Mouse (Mus musculus) liver, postnatal 0 days (tissue): ENCODE results near the gene Med8. TPM values are rescaled to one million over a fixed set of nuclear protein-coding genes. Genes with fewer than 3 reads are reported as not detected.

Experiments used
- ATAC-seq: fragments of 200-750 bp; cut with Nextera tagmentation; 2 replicates; pipeline ENCODE4 v1.8.0; 2017; ENCODE audit warnings: mild to moderate bottlenecking, moderate library complexity
- DNase-seq: peaks from one replicate; pipeline ENCODE4 v3.0.0-alpha.2; 2016
- H3K27ac ChIP-seq: fragments of 300-500 bp; sonication (generic); 2 replicates; pipeline ENCODE4 v1.5.1; 2014; ENCODE audit warnings: antibody characterized with exemption, moderate library complexity, mild to moderate bottlenecking, low read depth
- H3K27me3 ChIP-seq: fragments of 300-500 bp; sonication (generic); 2 replicates; pipeline ENCODE4 v1.6.1; 2014; ENCODE audit warnings: low read length, control low read depth, mixed read lengths; ENCODE audit not compliant: insufficient read depth
- H3K36me3 ChIP-seq: fragments of 300-500 bp; sonication (generic); replicated peaks from 2 replicates; pipeline ENCODE4 v1.6.1; 2014; ENCODE audit warnings: mild to moderate bottlenecking, control low read depth, low read length, moderate library complexity, mixed read lengths; ENCODE audit not compliant: insufficient read depth
- H3K4me1 ChIP-seq: fragments of 300-500 bp; sonication (generic); 2 replicates; pipeline ENCODE4 v1.6.1; 2014; ENCODE audit warnings: antibody characterized with exemption, mild to moderate bottlenecking, control low read depth; ENCODE audit not compliant: insufficient read depth
- H3K4me2 ChIP-seq: fragments of 300-500 bp; sonication (generic); 2 replicates; pipeline ENCODE4 v1.6.1; 2014; ENCODE audit warnings: low read depth, mild to moderate bottlenecking, low read length, moderate library complexity, mixed read lengths
- H3K4me3 ChIP-seq: fragments of 300-500 bp; sonication (generic); 2 replicates; pipeline ENCODE4 v1.5.1; 2014; ENCODE audit warnings: low read depth, low read length
- H3K9ac ChIP-seq: fragments of 300-500 bp; sonication (generic); replicated peaks from 2 replicates; pipeline ENCODE4 v1.6.1; 2014; ENCODE audit warnings: mild to moderate bottlenecking, moderate library complexity
- H3K9me3 ChIP-seq: fragments of 300-500 bp; sonication (generic); 2 replicates; pipeline ENCODE4 v1.6.1; 2016; ENCODE audit warnings: mild to moderate bottlenecking, control low read depth, low read length, mixed read lengths
- CTCF ChIP-seq: sonication (generic); IDR thresholded peaks from 2 replicates; pipeline ENCODE4 v1.5.1; 2016; ENCODE audit warnings: antibody characterized with exemption, low read depth
- EP300 ChIP-seq: IDR thresholded peaks from 2 replicates; pipeline ENCODE4 v1.6.1; 2016; ENCODE audit warnings: antibody characterized with exemption, low read depth, mild to moderate bottlenecking
- WGBS: fragments of 180-500 bp; shearing (Covaris S2); extraction: QIAGEN DNeasy Blood & Tissue Kit; methylation state at CpG from one replicate; pipeline ENCODE4 v1.1.7; 2014; ENCODE audit not compliant: insufficient replicate concordance; 5-methylcytosine and 5-hydroxymethylcytosine counted together
- polyA plus RNA-seq: library from polyadenylated mRNA; unstranded; fragments of >200 nt; fragmentation: Nextera tagmentation; extraction: Ambion mirVana; gene quantifications from 2 replicates; pipeline ENCODE4 v1.2.1, GENCODE M21; 2015

The Med8 gene
- polyA plus RNA-seq, 1 experiment from 2014 or later = 59.7 TPM

- peaks cover 2% of the 10 kb centered on the region; the same call in 1 of the 2 replicates for H3K4me1 ChIP-seq
- ATAC-seq (no peak), DNase-seq (no peak)
- 90% methylated on average over 12 of the region's 12 CpGs for WGBS
- no peaks in the 10 kb centered on the region for H3K27me3 ChIP-seq
- H3K27ac ChIP-seq = no peak overlapping the region
- peaks cover 50% of the 10 kb centered on the region for H3K36me3 ChIP-seq
- H3K9me3 ChIP-seq = no peaks in the 10 kb centered on the region
- no peak overlapping the region for H3K9ac ChIP-seq
- H3K4me3 ChIP-seq = no peak overlapping the region
- no peak for TF ChIP-seq CTCF
- no peak overlapping the region for H3K4me2 ChIP-seq
Measured at GRCm38 (mm10) chr4:118402701-118403100, 6.4 kb upstream of the Med8 start.

- DNase-seq (no peak), ATAC-seq (no peak)
- Histone ChIP-seq H3K9ac (no peak overlapping the region), H3K27me3 (no peaks in the 10 kb centered on the region), H3K4me2 (no peak overlapping the region), H3K4me1 (peaks cover 9% of the 10 kb centered on the region; the same call in 1 of the 2 replicates), H3K36me3 (peaks cover 45% of the 10 kb centered on the region), H3K9me3 (no peaks in the 10 kb centered on the region), H3K4me3 (no peak overlapping the region), H3K27ac (no peak overlapping the region)
- 87% methylated on average over 5 of the region's 5 CpGs for WGBS
- TF ChIP-seq EP300 (no peak), CTCF (no peak)
Measured at GRCm38 (mm10) chr4:118410871-118411270, 1.7 kb downstream of the Med8 start.

- H3K9me3 ChIP-seq = no peaks in the 10 kb centered on the region
- TF ChIP-seq CTCF (no peak), EP300 (no peak)
- WGBS = 95% methylated on average over 5 of the region's 5 CpGs
- H3K4me2 ChIP-seq = no peak overlapping the region
- no peak overlapping the region for H3K4me3 ChIP-seq
- peaks cover 5% of the 10 kb centered on the region; the same call in 1 of the 2 replicates for H3K4me1 ChIP-seq
- H3K9ac ChIP-seq = no peak overlapping the region
- ATAC-seq = no peak
- peaks cover 65% of the 10 kb centered on the region for H3K36me3 ChIP-seq
- no peaks in the 10 kb centered on the region for H3K27me3 ChIP-seq
- DNase-seq = no peak
- H3K27ac ChIP-seq = no peak overlapping the region
Measured at GRCm38 (mm10) chr4:118413553-118413952, 4.4 kb downstream of the Med8 start.

GRCm38 (mm10) chr4:118415779-118416178 is 6.6 kb downstream of the Med8 start:
- H3K27ac ChIP-seq = no peak overlapping the region
- no peak overlapping the region for H3K4me3 ChIP-seq
- ATAC-seq = no peak
- TF ChIP-seq CTCF = 0 out of 2 replicates have a peak, but pooled peaks have one; percentile 6
- no peak for TF ChIP-seq EP300
- no peak overlapping the region for H3K4me2 ChIP-seq
- 76% methylated on average over 2 of the region's 2 CpGs for whole genome bisulfite sequencing
- no peak overlapping the region for H3K9ac ChIP-seq
- H3K27me3 ChIP-seq = no peaks in the 10 kb centered on the region
- no peaks in the 10 kb centered on the region for H3K9me3 ChIP-seq
- H3K4me1 ChIP-seq = no peaks in the 10 kb centered on the region
- DNase-seq = no peak
- H3K36me3 ChIP-seq = peaks cover 72% of the 10 kb centered on the region

- Histone ChIP-seq H3K4me3 (no peak overlapping the region), H3K36me3 (peaks cover 76% of the 10 kb centered on the region), H3K4me1 (no peaks in the 10 kb centered on the region), H3K27me3 (no peaks in the 10 kb centered on the region), H3K27ac (no peak overlapping the region), H3K9me3 (no peaks in the 10 kb centered on the region), H3K9ac (no peak overlapping the region), H3K4me2 (no peak overlapping the region)
- WGBS = 85% methylated on average over 5 of the region's 5 CpGs
- TF ChIP-seq CTCF (no peak), EP300 (no peak)
- ATAC-seq (no peak), DNase-seq (no peak)
Measured at GRCm38 (mm10) chr4:118416329-118416728, 7.2 kb downstream of the Med8 start.

GRCm38 (mm10) chr4:118417112-118417797 is 8.1 kb downstream of the Med8 start:
- TF ChIP-seq CTCF = no peak
- no peak for TF ChIP-seq EP300
- Histone ChIP-seq H3K4me3 (no peak overlapping the region), H3K27me3 (no peaks in the 10 kb centered on the region), H3K27ac (no peak overlapping the region), H3K9ac (no peak overlapping the region), H3K4me1 (no peaks in the 10 kb centered on the region), H3K36me3 (peaks cover 74% of the 10 kb centered on the region), H3K9me3 (no peaks in the 10 kb centered on the region), H3K4me2 (no peak overlapping the region)
- ATAC-seq = no peak
- WGBS = 65% methylated on average over 13 of the region's 13 CpGs
- no peak for DNase-seq
